Mouse (Mus musculus) hindbrain, embryonic 11.5 days (tissue): Measurements from ENCODE around the gene Brf1. TPM values are rescaled to one million over a fixed set of nuclear protein-coding genes. Genes with fewer than 3 reads are reported as not detected.

Source experiments
- ATAC-seq: fragments of 200-750 bp; cut with Nextera tagmentation; 2 replicates; pipeline ENCODE4 v1.8.0; 2017; ENCODE audit warnings: mild to moderate bottlenecking, moderate TSS enrichment, moderate library complexity; ENCODE audit not compliant: low FRiP score
- DNase-seq: peaks from one replicate; pipeline ENCODE4 v3.0.0-alpha.2; 2015; ENCODE audit warnings: low spot score
- H3K27ac ChIP-seq: fragments of 300-500 bp; sonication (generic); 2 replicates; pipeline ENCODE4 v1.5.1; 2014; ENCODE audit warnings: mild to moderate bottlenecking, low read depth, low read length
- H3K27me3 ChIP-seq: fragments of 300-500 bp; sonication (generic); 2 replicates; pipeline ENCODE4 v1.6.1; 2014; ENCODE audit warnings: mild to moderate bottlenecking, low read length, moderate library complexity, mixed read lengths; ENCODE audit not compliant: control insufficient read depth, insufficient read depth
- H3K36me3 ChIP-seq: fragments of 300-500 bp; sonication (generic); 2 replicates; pipeline ENCODE4 v1.6.1; 2014; ENCODE audit warnings: mild to moderate bottlenecking, low read length, moderate library complexity, mixed read lengths; ENCODE audit not compliant: control insufficient read depth, insufficient read depth
- H3K4me1 ChIP-seq: fragments of 300-500 bp; sonication (generic); replicated peaks from 2 replicates; pipeline ENCODE4 v1.6.1; 2014; ENCODE audit warnings: low read length, mixed read lengths; ENCODE audit not compliant: control insufficient read depth, insufficient read depth
- H3K4me2 ChIP-seq: fragments of 300-500 bp; sonication (generic); replicated peaks from 2 replicates; pipeline ENCODE4 v1.6.1; 2014; ENCODE audit warnings: mild to moderate bottlenecking, low read depth, low read length
- H3K4me3 ChIP-seq: fragments of 300-500 bp; sonication (generic); 2 replicates; pipeline ENCODE4 v1.5.1; 2014; ENCODE audit warnings: low read depth, low read length
- H3K9ac ChIP-seq: fragments of 300-500 bp; sonication (generic); 2 replicates; pipeline ENCODE4 v1.6.1; 2014; ENCODE audit warnings: low read depth, low read length
- H3K9me3 ChIP-seq: fragments of 300-500 bp; sonication (generic); 2 replicates; pipeline ENCODE4 v1.6.1; 2016; ENCODE audit warnings: low read length; ENCODE audit not compliant: control insufficient read depth
- WGBS: fragments of 180-500 bp; shearing (Covaris S2); extraction: QIAGEN DNeasy Blood & Tissue Kit; methylation state at CpG from one replicate; pipeline ENCODE4 v1.1.7; 2014; 5-methylcytosine and 5-hydroxymethylcytosine counted together
- polyA plus RNA-seq: library from polyadenylated mRNA; unstranded; fragments of >200 nt; fragmentation: Nextera tagmentation; extraction: Ambion mirVana; gene quantifications from 2 replicates; pipeline ENCODE4 v1.2.1, GENCODE M21; 2014

Gene Brf1
- polyA plus RNA-seq, 1 experiment from 2014 or later, result 57.8 TPM

DNA sequence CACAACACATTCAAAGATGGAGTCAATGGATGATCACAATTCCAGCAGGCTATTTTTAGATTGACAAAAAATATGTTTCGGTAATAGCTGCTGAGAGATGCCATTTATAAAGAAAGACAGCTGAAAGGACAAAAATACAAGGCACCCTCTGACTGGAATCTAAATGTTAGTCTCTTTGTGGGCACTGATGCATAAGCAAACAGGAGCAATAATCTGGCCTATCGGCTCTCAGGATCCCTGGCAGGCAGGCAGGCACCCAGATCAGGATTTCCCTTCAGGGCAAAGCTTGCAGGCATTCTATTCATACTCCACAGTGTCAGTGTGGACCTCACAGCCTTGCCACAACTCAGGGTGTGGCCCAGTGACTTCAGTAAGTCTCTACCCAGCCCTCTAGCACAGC, 18.5 kb downstream of the Brf1 start:
- H3K4me1 ChIP-seq, result peaks cover 2% of the 10 kb centered on the region; the same call in 1 of the 2 replicates
- 88% methylated on average over 2 of the region's 2 CpGs for WGBS
- no peaks in the 10 kb centered on the region for H3K27me3 ChIP-seq
- DNase-seq, result no peak
- H3K36me3 ChIP-seq, result peaks cover 6% of the 10 kb centered on the region; the same call in 1 of the 2 replicates
- no peak for ATAC-seq
- H3K4me3 ChIP-seq, result no peak overlapping the region
- H3K9ac ChIP-seq, result no peak overlapping the region
- no peak overlapping the region for H3K4me2 ChIP-seq
- H3K27ac ChIP-seq, result no peak overlapping the region
- no peaks in the 10 kb centered on the region for H3K9me3 ChIP-seq

GRCm38 (mm10) chr12:112977156-112977555, 23.3 kb downstream of the Brf1 start:
- Histone ChIP-seq H3K36me3 (peaks cover 7% of the 10 kb centered on the region; the same call in 1 of the 2 replicates), H3K27ac (peak overlapping the region; percentile 79; the same call in 1 of the 2 replicates), H3K4me2 (peak overlapping the region; percentile 93), H3K9me3 (no peaks in the 10 kb centered on the region), H3K4me3 (peak overlapping the region; percentile 68), H3K4me1 (peaks cover 2% of the 10 kb centered on the region; the same call in 1 of the 2 replicates), H3K27me3 (no peaks in the 10 kb centered on the region), H3K9ac (peak overlapping the region; percentile 88)
- DNase-seq (no peak), ATAC-seq (no peak)
- WGBS, result 47% methylated on average over 12 of the region's 12 CpGs

DNA sequence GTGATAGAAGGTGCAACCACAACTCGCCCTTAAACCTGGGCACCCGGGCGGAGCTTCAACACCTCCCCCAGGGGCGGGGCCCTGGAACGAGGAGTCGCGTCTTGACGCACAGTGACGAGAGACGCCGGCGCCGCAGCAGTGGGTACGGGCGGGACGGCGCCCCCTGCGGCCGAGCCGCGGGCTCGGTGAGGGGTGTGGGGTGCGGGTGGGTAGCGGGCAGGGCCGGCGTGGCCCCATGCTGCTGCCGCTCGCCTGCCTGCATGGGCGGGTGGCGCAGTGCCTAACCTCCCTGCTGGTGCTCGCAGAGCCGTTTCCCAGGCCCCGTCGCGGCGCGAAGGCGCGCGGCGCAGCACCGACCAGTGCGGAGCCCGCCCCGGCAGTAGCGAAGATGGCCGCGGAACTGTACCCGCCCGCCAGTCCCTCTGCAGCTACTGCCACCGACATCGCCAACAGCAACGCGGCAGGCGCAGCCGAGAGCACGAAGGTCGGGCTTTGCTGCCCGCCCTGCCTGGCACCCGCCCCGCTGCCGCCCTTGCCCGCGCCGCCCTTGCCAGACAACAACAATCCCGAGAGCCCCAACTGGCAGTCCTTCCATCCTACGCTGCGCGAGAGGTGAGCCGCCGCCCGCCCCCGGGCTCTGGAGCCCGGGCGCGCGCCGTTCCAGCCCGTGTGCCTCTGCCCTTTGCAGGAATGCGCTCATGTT, 24.0 kb downstream of the Brf1 start, which contains the start of gene Btbd6:
Gene Btbd6 (plus strand): TSS at position 112 of the 703 bp plus-strand sequence.
- no peaks in the 10 kb centered on the region for H3K27me3 ChIP-seq
- peak; percentile 95 for ATAC-seq
- peak within 1 kb of the TSS; percentile 79 for H3K27ac ChIP-seq
- peak within 1 kb of the TSS; percentile 68 for H3K4me3 ChIP-seq
- peak within 1 kb of the TSS; percentile 93 for H3K4me2 ChIP-seq
- H3K9ac ChIP-seq, result peak within 1 kb of the TSS; percentile 88
- peak; percentile 91 for DNase-seq
- H3K9me3 ChIP-seq, result no peaks in the 10 kb centered on the region
- H3K4me1 ChIP-seq, result peaks cover 2% of the 10 kb centered on the region; the same call in 1 of the 2 replicates
- peaks cover 7% of the 10 kb centered on the region; the same call in 1 of the 2 replicates for H3K36me3 ChIP-seq
- under 1% methylated on average over 72 of the region's 80 CpGs for WGBS

GRCm38 (mm10) chr12:112974736-112975135, 25.8 kb downstream of the Brf1 start:
- DNase-seq (no peak), ATAC-seq (no peak)
- WGBS, result 90% methylated on average over 9 of the region's 9 CpGs
- Histone ChIP-seq H3K9ac (no peak overlapping the region), H3K27ac (no peak overlapping the region), H3K4me3 (no peak overlapping the region), H3K9me3 (no peaks in the 10 kb centered on the region), H3K36me3 (peaks cover 11% of the 10 kb centered on the region; the same call in 1 of the 2 replicates), H3K4me2 (no peak overlapping the region), H3K4me1 (peaks cover 2% of the 10 kb centered on the region; the same call in 1 of the 2 replicates), H3K27me3 (no peaks in the 10 kb centered on the region)

GRCm38 (mm10) chr12:112969616-112970015, 30.9 kb downstream of the Brf1 start:
- no peaks in the 10 kb centered on the region for H3K4me1 ChIP-seq
- H3K4me2 ChIP-seq, result no peak overlapping the region
- WGBS, result 92% methylated on average over 6 of the region's 6 CpGs
- peaks cover 19% of the 10 kb centered on the region for H3K36me3 ChIP-seq
- H3K4me3 ChIP-seq, result no peak overlapping the region
- DNase-seq (no peak), ATAC-seq (no peak)
- no peak overlapping the region for H3K9ac ChIP-seq
- H3K27ac ChIP-seq, result no peak overlapping the region
- no peaks in the 10 kb centered on the region for H3K27me3 ChIP-seq
- H3K9me3 ChIP-seq, result no peaks in the 10 kb centered on the region

- WGBS, result 67% methylated on average over 8 of the region's 8 CpGs
- H3K4me1 ChIP-seq, result no peaks in the 10 kb centered on the region
- H3K27me3 ChIP-seq, result no peaks in the 10 kb centered on the region
- ATAC-seq (no peak), DNase-seq (no peak)
- H3K9me3 ChIP-seq, result no peaks in the 10 kb centered on the region
- peaks cover 19% of the 10 kb centered on the region for H3K36me3 ChIP-seq
- no peak overlapping the region for H3K9ac ChIP-seq
- no peak overlapping the region for H3K27ac ChIP-seq
- no peak overlapping the region for H3K4me3 ChIP-seq
- no peak overlapping the region for H3K4me2 ChIP-seq
These were observed 31.6 kb downstream of the Brf1 start for GRCm38 (mm10) chr12:112968943-112969342.

- no peak overlapping the region for H3K4me3 ChIP-seq
- H3K4me1 ChIP-seq, result no peaks in the 10 kb centered on the region
- H3K9me3 ChIP-seq, result no peaks in the 10 kb centered on the region
- H3K27ac ChIP-seq, result no peak overlapping the region
- H3K27me3 ChIP-seq, result no peaks in the 10 kb centered on the region
- H3K4me2 ChIP-seq, result no peak overlapping the region
- ATAC-seq, result no peak
- no peak for DNase-seq
- H3K36me3 ChIP-seq, result peaks cover 20% of the 10 kb centered on the region
- no peak overlapping the region for H3K9ac ChIP-seq
- 91% methylated on average over 13 of the region's 13 CpGs for WGBS
These were observed 34.7 kb downstream of the Brf1 start for GRCm38 (mm10) chr12:112965783-112966182.

DNA sequence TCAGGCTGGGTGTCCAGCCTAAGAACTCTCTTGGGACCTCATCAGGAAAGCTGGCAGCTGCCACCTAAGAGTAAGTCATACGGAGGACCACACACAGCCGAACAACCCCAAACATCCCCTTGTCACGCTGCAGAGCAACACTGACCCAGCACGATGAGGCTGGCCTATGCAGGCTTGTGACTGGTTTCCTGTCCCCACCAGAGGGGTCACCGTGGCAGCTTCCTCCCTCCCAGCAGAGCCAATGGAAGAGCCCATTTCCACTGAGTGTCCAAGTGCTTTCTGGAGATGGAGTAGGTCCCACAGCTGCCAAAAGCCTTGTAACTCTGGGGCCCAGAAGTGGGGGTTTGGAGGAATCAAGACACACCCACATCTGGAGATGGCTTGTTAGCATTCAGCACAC, 38.6 kb downstream of the Brf1 start:
- no peaks in the 10 kb centered on the region for H3K27me3 ChIP-seq
- no peak overlapping the region for H3K27ac ChIP-seq
- no peak overlapping the region for H3K9ac ChIP-seq
- H3K36me3 ChIP-seq, result peaks cover 15% of the 10 kb centered on the region
- H3K9me3 ChIP-seq, result no peaks in the 10 kb centered on the region
- ATAC-seq (no peak), DNase-seq (no peak)
- H3K4me3 ChIP-seq, result no peak overlapping the region
- no peak overlapping the region for H3K4me2 ChIP-seq
- no peaks in the 10 kb centered on the region for H3K4me1 ChIP-seq
- WGBS, result 89% methylated on average over 5 of the region's 5 CpGs

GRCm38 (mm10) chr12:112961428-112961827, 39.1 kb downstream of the Brf1 start:
- H3K27me3 ChIP-seq, result no peaks in the 10 kb centered on the region
- H3K4me3 ChIP-seq, result no peak overlapping the region
- H3K36me3 ChIP-seq, result peaks cover 15% of the 10 kb centered on the region
- H3K4me2 ChIP-seq, result no peak overlapping the region
- no peaks in the 10 kb centered on the region for H3K9me3 ChIP-seq
- no peak overlapping the region for H3K9ac ChIP-seq
- DNase-seq (no peak), ATAC-seq (no peak)
- WGBS, result 89% methylated on average over 7 of the region's 7 CpGs
- H3K27ac ChIP-seq, result no peak overlapping the region
- no peaks in the 10 kb centered on the region for H3K4me1 ChIP-seq
